Mouse (Mus musculus) kidney, embryonic 14.5 days (tissue): ENCODE measurements at regions not wholly inside any gene's neighbourhood (a gene's known extent, or its start where the extent isn't known, plus 50 kb on each side); places are given as distances from the start of the nearest gene placed in this dataset.

Experiments used
- ATAC-seq: fragments of 200-750 bp; cut with Nextera tagmentation; 2 replicates; pipeline ENCODE4 v1.8.0; 2017; ENCODE audit warnings: moderate number of reproducible peaks, mild to moderate bottlenecking, moderate TSS enrichment, moderate library complexity; ENCODE audit not compliant: low FRiP score, low TSS enrichment
- H3K27ac ChIP-seq: fragments of 300-500 bp; sonication (generic); 2 replicates; pipeline ENCODE4 v1.5.1; 2014; ENCODE audit warnings: low read depth, mild to moderate bottlenecking, low read length, moderate library complexity, mixed read lengths
- H3K27me3 ChIP-seq: fragments of 300-500 bp; sonication (generic); 2 replicates; pipeline ENCODE4 v1.6.1; 2014; ENCODE audit warnings: mild to moderate bottlenecking, low read length; ENCODE audit not compliant: control insufficient read depth, insufficient read depth
- H3K36me3 ChIP-seq: fragments of 300-500 bp; sonication (generic); 2 replicates; pipeline ENCODE4 v1.6.1; 2014; ENCODE audit warnings: low read length, mixed read lengths; ENCODE audit not compliant: control insufficient read depth, insufficient read depth
- H3K4me1 ChIP-seq: fragments of 300-500 bp; sonication (generic); 2 replicates; pipeline ENCODE4 v1.6.1; 2014; ENCODE audit warnings: low read length, mixed read lengths; ENCODE audit not compliant: control insufficient read depth, insufficient read depth
- H3K4me2 ChIP-seq: fragments of 300-500 bp; sonication (generic); replicated peaks from 2 replicates; pipeline ENCODE4 v1.6.1; 2014; ENCODE audit warnings: low read depth, mild to moderate bottlenecking, low read length
- H3K4me3 ChIP-seq: fragments of 300-500 bp; sonication (generic); 2 replicates; pipeline ENCODE4 v1.5.1; 2014; ENCODE audit warnings: mild to moderate bottlenecking, low read length
- H3K9ac ChIP-seq: fragments of 300-500 bp; sonication (generic); 2 replicates; pipeline ENCODE4 v1.6.1; 2014; ENCODE audit warnings: low read depth, mild to moderate bottlenecking, low read length, moderate library complexity
- H3K9me3 ChIP-seq: fragments of 300-500 bp; sonication (generic); 2 replicates; pipeline ENCODE4 v1.6.1; 2016; ENCODE audit warnings: low read length; ENCODE audit not compliant: control insufficient read depth
- WGBS: fragments of 180-500 bp; shearing (Covaris S2); extraction: QIAGEN DNeasy Blood & Tissue Kit; methylation state at CpG from one replicate; pipeline ENCODE4 v1.1.7; 2014; 5-methylcytosine and 5-hydroxymethylcytosine counted together

- no peak overlapping the region for H3K9ac ChIP-seq
- 54% methylated on average over 7 of the region's 7 CpGs for WGBS
- H3K27me3 ChIP-seq = no peaks in the 10 kb centered on the region
- H3K4me1 ChIP-seq = 0 out of 2 replicates have a peak, but pooled peaks cover 9% of the 10 kb centered on the region
- H3K4me2 ChIP-seq = no peak overlapping the region
- ATAC-seq = 0 out of 2 replicates have a peak, but pooled peaks have one; percentile 45
- no peaks in the 10 kb centered on the region for H3K9me3 ChIP-seq
- H3K4me3 ChIP-seq = no peak overlapping the region
- H3K27ac ChIP-seq = peak overlapping the region; percentile 0; the same call in 1 of the 2 replicates
- no peaks in the 10 kb centered on the region for H3K36me3 ChIP-seq
Observed at GRCm38 (mm10) chr16:49965528-49966250, 165.4 kb downstream of the Cd47 start.

- Histone ChIP-seq H3K9ac (no peak overlapping the region), H3K27ac (no peak overlapping the region), H3K4me2 (no peak overlapping the region), H3K9me3 (no peaks in the 10 kb centered on the region), H3K27me3 (no peaks in the 10 kb centered on the region), H3K36me3 (no peaks in the 10 kb centered on the region), H3K4me3 (no peak overlapping the region), H3K4me1 (0 out of 2 replicates have a peak, but pooled peaks cover 9% of the 10 kb centered on the region)
- no peak for ATAC-seq
- WGBS = 63% methylated on average over 2 of the region's 2 CpGs
Observed at GRCm38 (mm10) chr16:49966251-49966588, 165.9 kb downstream of the Cd47 start.

- Histone ChIP-seq H3K9me3 (no peaks in the 10 kb centered on the region), H3K27ac (no peak overlapping the region), H3K9ac (no peak overlapping the region), H3K4me3 (no peak overlapping the region), H3K27me3 (no peaks in the 10 kb centered on the region), H3K4me2 (no peak overlapping the region), H3K4me1 (0 out of 2 replicates have a peak, but pooled peaks cover 9% of the 10 kb centered on the region), H3K36me3 (no peaks in the 10 kb centered on the region)
- no peak for ATAC-seq
- WGBS = 90% methylated on average over 7 of the region's 7 CpGs
Observed at GRCm38 (mm10) chr16:49967110-49967509, 166.8 kb downstream of the Cd47 start.

- Histone ChIP-seq H3K9ac (no peak overlapping the region), H3K4me1 (0 out of 2 replicates have a peak, but pooled peaks cover 9% of the 10 kb centered on the region), H3K4me2 (no peak overlapping the region), H3K9me3 (no peaks in the 10 kb centered on the region), H3K36me3 (no peaks in the 10 kb centered on the region), H3K4me3 (no peak overlapping the region), H3K27ac (no peak overlapping the region), H3K27me3 (no peaks in the 10 kb centered on the region)
- ATAC-seq = no peak
- 75% methylated on average over 4 of the region's 4 CpGs for WGBS
Observed at GRCm38 (mm10) chr16:49968291-49968870, 168.0 kb downstream of the Cd47 start.

DNA sequence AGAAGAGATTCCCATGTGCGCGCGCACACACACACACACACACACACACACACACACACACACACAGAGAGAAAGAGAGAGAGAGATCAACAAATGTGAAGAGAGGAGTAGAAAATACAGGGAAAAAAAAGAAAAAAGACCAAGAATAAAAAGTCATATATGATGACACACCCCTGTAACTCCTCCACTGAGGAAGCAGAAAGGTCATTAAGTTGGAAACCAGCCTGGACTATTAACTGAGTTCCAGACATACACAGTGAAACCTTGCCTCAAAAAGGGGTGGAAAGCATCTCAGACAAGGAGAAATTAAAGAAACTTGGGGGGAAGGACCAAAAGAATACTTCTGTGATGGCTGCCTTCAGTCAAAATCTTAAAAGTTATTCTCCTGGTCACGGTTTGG is 168.7 kb downstream of the Cd47 start:
- no peaks in the 10 kb centered on the region for H3K9me3 ChIP-seq
- H3K4me1 ChIP-seq = 0 out of 2 replicates have a peak, but pooled peaks cover 5% of the 10 kb centered on the region
- H3K4me3 ChIP-seq = no peak overlapping the region
- no peak overlapping the region for H3K9ac ChIP-seq
- ATAC-seq = no peak
- H3K36me3 ChIP-seq = no peaks in the 10 kb centered on the region
- 95% methylated on average over 4 of the region's 4 CpGs for WGBS
- no peak overlapping the region for H3K27ac ChIP-seq
- H3K27me3 ChIP-seq = no peaks in the 10 kb centered on the region
- no peak overlapping the region for H3K4me2 ChIP-seq

GRCm38 (mm10) chr16:49969693-49970296 is 169.5 kb downstream of the Cd47 start:
- WGBS = 93% methylated on average over 2 of the region's 2 CpGs
- ATAC-seq = no peak
- Histone ChIP-seq H3K9ac (no peak overlapping the region), H3K4me3 (no peak overlapping the region), H3K4me1 (no peaks in the 10 kb centered on the region), H3K9me3 (no peaks in the 10 kb centered on the region), H3K4me2 (no peak overlapping the region), H3K27ac (no peak overlapping the region), H3K27me3 (no peaks in the 10 kb centered on the region), H3K36me3 (no peaks in the 10 kb centered on the region)

DNA sequence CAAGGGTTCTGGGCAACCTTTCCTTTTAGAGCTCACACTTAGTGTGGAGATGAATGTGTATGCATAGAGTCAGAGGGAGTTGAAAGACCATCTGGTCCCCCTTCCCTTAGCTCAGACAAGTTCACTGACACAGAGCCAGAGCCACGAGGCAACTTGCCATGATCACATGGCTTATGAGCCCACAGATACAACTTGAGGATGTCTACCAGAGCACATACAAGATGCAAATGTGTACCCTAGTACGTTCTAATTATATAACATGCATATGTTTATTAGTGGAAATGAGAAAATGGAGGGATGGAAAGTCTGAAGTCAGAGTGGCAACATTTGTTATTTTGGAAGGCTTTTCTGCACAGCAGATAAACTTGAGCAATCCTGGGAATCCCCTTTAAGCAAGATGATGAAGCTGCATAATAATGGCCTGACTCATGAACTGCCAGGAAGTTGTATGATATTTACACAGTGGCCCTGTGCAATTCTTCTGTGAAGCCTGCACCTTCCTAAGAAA is 170.0 kb downstream of the Cd47 start:
- H3K27ac ChIP-seq = no peak overlapping the region
- H3K9me3 ChIP-seq = no peaks in the 10 kb centered on the region
- 67% methylated on average over 2 of the region's 2 CpGs for WGBS

GRCm38 (mm10) chr16:49971141-49971555 is 170.8 kb downstream of the Cd47 start:
- 92% methylated on average over 3 of the region's 3 CpGs for WGBS
- H3K36me3 ChIP-seq = no peaks in the 10 kb centered on the region
- H3K4me2 ChIP-seq = no peak overlapping the region
- ATAC-seq = no peak
- H3K9ac ChIP-seq = no peak overlapping the region
- H3K27me3 ChIP-seq = no peaks in the 10 kb centered on the region
- H3K9me3 ChIP-seq = no peaks in the 10 kb centered on the region
- no peak overlapping the region for H3K4me3 ChIP-seq
- H3K27ac ChIP-seq = no peak overlapping the region
- H3K4me1 ChIP-seq = no peaks in the 10 kb centered on the region

More for the DNA sequence above, 170.0 kb downstream of the Cd47 start:
- Histone ChIP-seq H3K4me2 (no peak overlapping the region), H3K27me3 (no peaks in the 10 kb centered on the region), H3K9ac (no peak overlapping the region), H3K4me3 (no peak overlapping the region), H3K4me1 (no peaks in the 10 kb centered on the region), H3K36me3 (no peaks in the 10 kb centered on the region)
- no peak for ATAC-seq

- Histone ChIP-seq H3K9ac (no peak overlapping the region), H3K4me3 (no peak overlapping the region), H3K4me2 (no peak overlapping the region), H3K9me3 (no peaks in the 10 kb centered on the region), H3K36me3 (no peaks in the 10 kb centered on the region), H3K27me3 (no peaks in the 10 kb centered on the region), H3K27ac (no peak overlapping the region), H3K4me1 (no peaks in the 10 kb centered on the region)
- no peak for ATAC-seq
- WGBS = 86% methylated on average over 2 of the region's 2 CpGs
Observed at GRCm38 (mm10) chr16:49977276-49977675, 176.9 kb downstream of the Cd47 start.
